Mouse (Mus musculus) bone marrow, adult 2 months (tissue): ENCODE results near the gene Tbx2. TPM values are rescaled to one million over a fixed set of nuclear protein-coding genes. Genes with fewer than 3 reads are reported as not detected.

ENCODE experiments used
- H3K27ac ChIP-seq: fragments of 200-500 bp; 2 replicates; pipeline ENCODE4 v1.5.1; 2012; ENCODE audit warnings: low read depth, mild to moderate bottlenecking, control low read depth, inconsistent platforms, low read length; ENCODE audit not compliant: control insufficient read depth, poor library complexity, insufficient read depth
- H3K4me1 ChIP-seq: fragments of 200-500 bp; 2 replicates; pipeline ENCODE4 v1.6.1; 2011; ENCODE audit warnings: low read length; ENCODE audit not compliant: control insufficient read depth, insufficient read depth
- H3K4me3 ChIP-seq: fragments of 200-500 bp; replicated peaks from 2 replicates; pipeline ENCODE3; 2011; ENCODE audit warnings: mild to moderate bottlenecking, low read depth, low read length, control low read depth; ENCODE audit not compliant: control insufficient read depth
- CTCF ChIP-seq: fragments of 200-500 bp; IDR thresholded peaks from 2 replicates; pipeline ENCODE4 v1.5.1; 2011; ENCODE audit warnings: low read length, control low read depth; ENCODE audit not compliant: control insufficient read depth, insufficient read depth
- POLR2A ChIP-seq: fragments of 200-500 bp; IDR thresholded peaks from 2 replicates; pipeline ENCODE4 v1.6.1; 2011; ENCODE audit warnings: low read depth, mild to moderate bottlenecking, control low read depth, low read length, borderline replicate concordance; ENCODE audit not compliant: control insufficient read depth
- WGBS: fragments of 180-500 bp; shearing (Covaris S2); methylation state at CpG from one replicate; pipeline ENCODE4 v1.1.7; 2018; 5-methylcytosine and 5-hydroxymethylcytosine counted together
- polyA plus RNA-seq: library from polyadenylated mRNA; stranded (reverse); fragments of >200 nt; gene quantifications from 2 replicates; pipeline ENCODE4 v1.2.4, GENCODE M21; 2011; ENCODE audit warnings: low replicate concordance; ENCODE audit not compliant: missing spikeins, insufficient read depth, insufficient read length

The Tbx2 gene
- polyA plus RNA-seq, 1 experiment: 1.6 TPM

GRCm38 (mm10) chr11:85835001-85835752 lies 2.8 kb downstream of the Tbx2 start:
- TF ChIP-seq CTCF (no peak), POLR2A (no peak)
- H3K4me3 ChIP-seq: no peak overlapping the region

GRCm38 (mm10) chr11:85835753-85836522 lies 3.6 kb downstream of the Tbx2 start:
- H3K4me1 ChIP-seq: no peaks in the 10 kb centered on the region; the same call in 1 of the 2 replicates
- TF ChIP-seq CTCF (no peak), POLR2A (no peak)
- WGBS: 14% methylated on average over 16 of the region's 16 CpGs
- no peak overlapping the region for H3K27ac ChIP-seq
- H3K4me3 ChIP-seq: no peak overlapping the region

More at GRCm38 (mm10) chr11:85835001-85835752, 2.8 kb downstream of the Tbx2 start:
- H3K27ac ChIP-seq: no peak overlapping the region
- H3K4me1 ChIP-seq: no peaks in the 10 kb centered on the region; the same call in 1 of the 2 replicates
- 11% methylated on average over 9 of the region's 9 CpGs for WGBS

GRCm38 (mm10) chr11:85836523-85837290 lies 4.4 kb downstream of the Tbx2 start:
- H3K27ac ChIP-seq: no peak overlapping the region; the same call in 1 of the 2 replicates
- H3K4me1 ChIP-seq: no peaks in the 10 kb centered on the region; the same call in 1 of the 2 replicates
- no peak overlapping the region for H3K4me3 ChIP-seq
- TF ChIP-seq CTCF (no peak), POLR2A (no peak)
- WGBS: 8% methylated on average over 32 of the region's 32 CpGs

- H3K4me3 ChIP-seq: no peak overlapping the region
- no peak overlapping the region for H3K27ac ChIP-seq
- WGBS: 6% methylated on average over 18 of the region's 18 CpGs
- TF ChIP-seq POLR2A: no peak
- no peak for TF ChIP-seq CTCF
- no peaks in the 10 kb centered on the region; the same call in 1 of the 2 replicates for H3K4me1 ChIP-seq
Measured at GRCm38 (mm10) chr11:85837291-85837647, 4.9 kb downstream of the Tbx2 start.

GRCm38 (mm10) chr11:85837648-85838423 lies 5.5 kb downstream of the Tbx2 start:
- no peak for TF ChIP-seq CTCF
- no peak for TF ChIP-seq POLR2A
- WGBS: 4% methylated on average over 67 of the region's 67 CpGs

GRCm38 (mm10) chr11:85838424-85839257 lies 6.3 kb downstream of the Tbx2 start:
- 17% methylated on average over 20 of the region's 20 CpGs for WGBS
- no peaks in the 10 kb centered on the region; the same call in 1 of the 2 replicates for H3K4me1 ChIP-seq
- no peak for TF ChIP-seq POLR2A
- TF ChIP-seq CTCF: no peak
- H3K4me3 ChIP-seq: no peak overlapping the region
- H3K27ac ChIP-seq: no peak overlapping the region

More at GRCm38 (mm10) chr11:85837648-85838423, 5.5 kb downstream of the Tbx2 start:
- Histone ChIP-seq H3K4me3 (no peak overlapping the region), H3K27ac (no peak overlapping the region; the same call in 1 of the 2 replicates), H3K4me1 (no peaks in the 10 kb centered on the region; the same call in 1 of the 2 replicates)
